Mouse (Mus musculus): ENCODE data around the gene Plod2.

Gene Plod2

GRCm38 (mm10) chr9:92541977-92542561, at the start of gene Plod2:
Plod2 (plus strand) TSS chr9:92542223.
- peak; percentile 74 to 79 for DNase-seq (ENCODE audit: low spot score in 2 of 2)

- DNase-seq (ENCODE audit: low spot score in 2 of 2): peak; percentile 53 to 75
Measured at GRCm38 (mm10) chr9:92499710-92500410, 42.2 kb upstream of the Plod2 start.

GRCm38 (mm10) chr9:92504256-92504655, 37.8 kb upstream of the Plod2 start:
- DNase-seq (ENCODE audit: low spot score in 2 of 2): no peak

- DNase-seq (ENCODE audit: low spot score in 2 of 2): no peak
Measured at GRCm38 (mm10) chr9:92504889-92505288, 37.1 kb upstream of the Plod2 start.

- DNase-seq (ENCODE audit: low spot score in 2 of 2): no peak
Measured at GRCm38 (mm10) chr9:92511696-92512095, 30.3 kb upstream of the Plod2 start.

DNA sequence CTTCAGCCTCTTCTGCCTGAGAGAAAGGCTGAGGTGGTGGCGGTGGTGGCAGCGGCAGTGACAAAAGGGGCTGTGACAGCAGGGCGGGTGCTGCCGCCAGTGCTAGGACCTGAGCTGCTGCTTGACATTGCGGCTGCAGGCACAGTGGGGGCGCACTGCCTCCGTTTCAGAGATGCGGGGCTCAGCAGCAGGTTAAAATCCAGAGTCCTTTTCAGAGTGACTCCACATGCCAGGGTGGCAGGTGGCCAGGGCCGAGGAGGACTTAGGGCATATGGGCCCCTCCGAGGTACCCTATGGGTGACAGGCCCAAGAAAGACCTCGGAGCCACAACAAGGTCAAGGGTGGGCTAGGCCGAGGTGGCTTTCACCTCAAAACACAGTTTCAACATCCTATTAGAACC, 25.0 kb upstream of the Plod2 start:
- DNase-seq (ENCODE audit: low spot score in 2 of 2): no peak

- no peak for DNase-seq (ENCODE audit: low spot score in 2 of 2)
Measured at GRCm38 (mm10) chr9:92520751-92521150, 21.3 kb upstream of the Plod2 start.

DNA sequence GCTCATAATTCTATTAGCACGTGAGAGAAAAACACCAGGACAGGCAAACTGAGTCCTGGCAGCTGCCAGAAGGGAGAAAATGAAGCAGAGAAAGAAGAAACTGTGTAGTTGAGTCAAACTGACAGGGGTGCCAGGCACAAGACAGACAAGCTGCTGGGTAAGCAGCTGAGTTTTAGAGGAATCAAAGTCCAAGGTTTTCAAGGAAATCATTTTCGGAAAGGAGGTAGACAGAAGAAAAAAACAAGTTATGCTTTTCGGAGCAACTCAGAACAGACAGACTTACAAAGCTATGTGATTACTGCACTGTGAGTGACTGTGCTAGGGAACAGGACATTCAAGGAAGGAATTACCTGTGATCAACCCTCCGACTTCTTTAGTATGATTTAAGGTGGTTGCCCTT, 17.5 kb upstream of the Plod2 start:
- DNase-seq (ENCODE audit: low spot score in 2 of 2): no peak

DNA sequence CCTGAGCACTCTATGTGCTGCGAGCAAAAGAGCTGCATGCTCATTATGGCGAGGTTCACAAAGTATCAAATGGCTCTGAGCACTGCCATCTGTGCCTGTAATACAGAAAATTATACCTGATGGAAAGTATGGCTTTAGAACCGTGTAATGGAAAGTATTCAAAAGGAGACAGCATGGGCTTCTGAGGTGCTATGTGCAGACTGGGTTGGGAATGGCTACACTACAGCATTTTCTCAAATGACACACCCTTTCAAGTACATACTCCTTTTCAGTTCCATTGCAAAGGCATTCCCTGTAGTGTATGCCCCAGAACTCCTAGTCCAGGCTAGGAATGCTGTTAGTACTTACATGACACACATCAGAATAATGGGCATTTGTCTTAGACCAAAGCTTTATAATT, 12.0 kb upstream of the Plod2 start:
- no peak for DNase-seq (ENCODE audit: low spot score in 2 of 2)

- DNase-seq (ENCODE audit: low spot score in 2 of 2): peak in 1 of 2 experiments; percentile 21
Measured at GRCm38 (mm10) chr9:92537735-92538134, 4.3 kb upstream of the Plod2 start.

DNA sequence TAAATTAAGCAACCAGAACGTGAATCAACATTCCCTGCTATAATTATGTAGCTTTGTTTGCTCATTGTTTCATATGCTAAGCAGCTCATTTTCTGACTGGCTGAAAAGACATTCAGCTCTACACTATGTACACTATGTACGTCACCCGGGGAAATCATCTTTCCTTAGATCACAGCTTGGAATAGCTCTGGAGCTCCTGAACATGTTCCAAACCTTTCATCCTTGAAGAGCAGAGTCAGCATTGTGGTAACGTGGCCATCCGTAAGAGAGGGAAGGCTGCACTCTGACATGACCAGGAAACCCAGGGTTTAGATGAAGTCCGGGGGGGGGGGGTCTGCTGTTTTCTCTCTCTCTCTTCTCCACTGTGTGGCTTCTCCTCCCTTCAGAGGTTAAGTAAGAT, 3.8 kb upstream of the Plod2 start:
- DNase-seq (ENCODE audit: low spot score in 2 of 2): no peak

DNA sequence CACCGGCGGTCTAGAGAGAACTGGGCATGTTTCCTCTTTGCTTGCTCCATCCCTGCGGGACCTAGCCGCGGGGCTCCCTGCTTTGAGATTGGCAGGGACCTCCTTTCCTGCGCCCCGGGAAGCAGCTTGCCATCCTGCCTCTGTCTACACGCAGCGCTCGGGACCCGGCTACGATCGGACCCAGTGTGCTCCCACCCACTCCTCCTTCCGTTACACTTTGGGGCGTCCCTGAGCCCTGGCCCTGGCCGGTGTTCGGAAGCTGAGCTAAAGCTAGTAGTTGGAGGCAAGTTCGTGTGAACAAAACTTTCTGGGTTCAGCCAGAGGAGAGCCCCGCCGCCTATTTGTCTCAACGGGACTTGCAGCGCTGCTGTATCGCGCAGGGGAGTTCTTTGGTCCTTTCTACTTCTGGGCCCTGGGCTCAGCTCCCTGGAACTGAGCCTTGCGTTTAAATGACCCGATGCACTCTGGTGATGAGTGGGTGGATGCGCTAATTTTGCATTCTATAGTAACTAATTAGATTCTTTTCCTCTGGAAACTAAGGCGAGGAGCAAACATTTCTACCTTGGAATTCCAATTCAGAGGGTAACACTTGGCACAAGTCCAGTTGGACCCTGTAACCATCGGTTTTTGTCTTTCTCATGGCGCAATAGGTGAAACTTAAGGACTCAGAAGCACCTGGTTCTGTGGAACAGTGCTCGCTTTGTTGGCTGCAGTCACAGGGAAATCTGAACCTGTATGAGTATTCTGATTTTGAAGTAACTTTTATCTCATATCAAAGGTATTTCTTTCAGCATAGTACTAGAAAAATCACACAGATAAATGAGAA, 781 bp downstream of the Plod2 start:
- DNase-seq (ENCODE audit: low spot score in 2 of 2): peak; percentile 48 to 57

DNA sequence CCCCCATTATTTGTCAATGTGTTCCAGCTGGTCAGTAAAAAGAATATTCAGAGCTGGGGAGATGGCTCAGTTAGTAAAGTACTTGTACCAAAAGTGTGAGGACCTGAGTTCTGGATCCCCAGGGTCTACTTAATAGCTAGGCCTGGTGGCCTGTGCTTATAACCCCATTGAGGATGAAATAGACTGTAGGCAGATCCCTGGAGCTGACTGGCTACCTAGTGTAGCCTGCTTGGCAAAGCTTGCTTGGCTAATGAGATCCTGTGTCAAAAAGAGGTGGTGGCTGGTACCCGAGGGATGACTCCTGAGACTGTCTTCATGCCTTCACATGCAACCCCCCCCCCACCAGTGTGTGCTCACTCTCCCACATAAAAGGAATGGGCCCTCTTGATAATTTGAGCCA, 2.1 kb downstream of the Plod2 start:
- no peak for DNase-seq (ENCODE audit: low spot score in 2 of 2)

DNA sequence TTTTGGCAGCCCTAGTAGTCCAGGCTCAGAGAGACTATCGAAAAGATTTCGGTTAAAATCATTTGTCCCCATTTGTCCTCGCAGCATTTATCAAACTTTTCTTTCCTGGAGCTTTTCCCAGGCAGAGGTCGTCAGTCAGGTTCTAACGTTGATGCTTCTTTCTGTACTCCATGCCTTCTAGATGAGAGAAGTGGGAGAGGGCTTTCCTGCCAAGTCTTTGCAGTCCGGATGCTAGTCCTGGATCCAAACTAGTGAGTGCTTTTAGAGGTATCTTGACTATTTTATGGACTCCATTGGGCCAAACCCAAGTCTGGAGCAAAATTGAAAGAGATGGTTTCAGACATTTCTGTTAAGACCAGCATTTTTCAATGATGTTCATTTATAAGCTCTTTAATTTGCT, 3.0 kb downstream of the Plod2 start:
- DNase-seq (ENCODE audit: low spot score in 2 of 2): no peak

DNA sequence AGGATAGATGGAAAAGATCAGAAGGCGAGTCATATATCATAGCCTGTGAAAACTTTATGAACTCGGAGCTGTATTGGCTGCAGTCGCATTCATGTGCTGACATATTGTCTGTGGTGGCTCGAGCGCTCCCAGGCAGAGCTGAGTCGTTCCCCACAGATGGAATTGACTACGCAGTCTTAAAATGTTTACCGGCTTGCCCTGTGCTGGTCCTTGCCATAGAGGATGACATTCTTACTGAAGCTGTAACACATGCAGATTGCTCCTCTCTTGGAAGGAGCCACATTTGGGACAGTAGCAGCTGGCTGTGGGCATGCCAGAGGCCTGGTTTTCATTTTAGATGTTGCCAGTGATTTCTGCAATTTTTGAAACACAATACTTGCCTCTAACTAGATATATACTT, 4.4 kb downstream of the Plod2 start:
- no peak for DNase-seq (ENCODE audit: low spot score in 2 of 2)

DNA sequence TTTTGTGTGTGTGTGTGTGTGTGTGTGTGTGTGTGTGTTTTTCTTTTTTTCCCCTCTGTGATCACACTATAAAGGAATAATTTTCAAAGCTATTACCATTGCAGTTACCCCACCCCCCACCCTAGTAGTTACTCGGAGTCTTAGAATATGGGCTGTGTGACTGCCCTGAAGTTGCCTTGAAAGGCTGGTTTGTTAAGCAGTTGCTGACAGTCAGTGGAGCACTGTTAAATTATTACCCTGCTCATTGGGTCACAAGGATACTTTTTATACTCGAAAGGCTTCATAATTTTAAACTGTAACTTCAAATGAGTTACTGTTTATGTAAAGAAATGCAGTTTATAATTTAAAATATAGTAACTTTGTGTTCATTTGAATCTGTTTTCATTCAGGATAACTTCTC, 5.1 kb downstream of the Plod2 start:
- no peak for DNase-seq (ENCODE audit: low spot score in 2 of 2)

- no peak for DNase-seq (ENCODE audit: low spot score in 2 of 2)
Measured at GRCm38 (mm10) chr9:92547821-92548220, 5.8 kb downstream of the Plod2 start.

DNA sequence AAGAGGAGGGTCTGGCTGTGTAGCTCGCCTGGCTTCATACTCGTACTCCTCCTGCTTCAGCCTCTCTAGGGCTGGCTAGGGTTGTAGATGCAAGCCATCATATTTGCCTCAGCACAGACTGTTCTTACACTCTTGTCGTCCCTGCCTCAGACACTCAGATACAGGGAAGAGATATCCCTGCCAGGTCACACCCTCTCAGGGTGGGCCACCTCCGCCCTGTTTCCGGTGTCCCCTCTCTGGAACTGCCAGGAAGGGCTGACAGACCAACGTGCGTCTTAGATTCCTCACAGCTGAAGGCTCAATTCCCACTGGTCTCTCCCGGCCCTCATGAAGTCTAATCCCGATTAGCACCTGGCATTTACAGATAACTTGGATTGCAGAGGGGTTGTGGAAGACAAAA, 6.6 kb downstream of the Plod2 start:
- peak; percentile 50 to 73 for DNase-seq (ENCODE audit: low spot score in 2 of 2)

- peak; percentile 44 to 60 for DNase-seq (ENCODE audit: low spot score in 2 of 2)
Measured at GRCm38 (mm10) chr9:92549811-92550490, 7.9 kb downstream of the Plod2 start.

GRCm38 (mm10) chr9:92550981-92551380, 9.0 kb downstream of the Plod2 start:
- DNase-seq (ENCODE audit: low spot score in 2 of 2): no peak

DNA sequence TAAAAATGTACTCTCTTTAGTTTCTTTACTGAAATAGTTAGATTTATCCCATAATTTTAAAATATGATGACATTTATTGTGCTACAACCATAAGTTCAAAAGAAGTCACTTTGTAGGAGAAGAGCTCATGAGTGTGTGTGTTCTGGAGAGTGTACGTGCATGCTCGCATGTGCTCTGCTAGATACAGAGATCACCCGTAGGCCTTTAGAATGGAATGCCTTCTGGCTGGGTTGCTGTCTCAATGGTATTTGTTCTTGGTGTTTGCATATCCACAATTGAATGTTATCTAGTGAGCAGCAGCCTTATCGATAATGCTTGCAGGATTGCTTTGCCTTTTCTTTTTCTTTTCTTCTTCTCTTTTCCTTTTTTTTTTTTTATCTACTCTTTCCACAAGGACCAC, 9.6 kb downstream of the Plod2 start:
- no peak for DNase-seq (ENCODE audit: low spot score in 2 of 2)

DNA sequence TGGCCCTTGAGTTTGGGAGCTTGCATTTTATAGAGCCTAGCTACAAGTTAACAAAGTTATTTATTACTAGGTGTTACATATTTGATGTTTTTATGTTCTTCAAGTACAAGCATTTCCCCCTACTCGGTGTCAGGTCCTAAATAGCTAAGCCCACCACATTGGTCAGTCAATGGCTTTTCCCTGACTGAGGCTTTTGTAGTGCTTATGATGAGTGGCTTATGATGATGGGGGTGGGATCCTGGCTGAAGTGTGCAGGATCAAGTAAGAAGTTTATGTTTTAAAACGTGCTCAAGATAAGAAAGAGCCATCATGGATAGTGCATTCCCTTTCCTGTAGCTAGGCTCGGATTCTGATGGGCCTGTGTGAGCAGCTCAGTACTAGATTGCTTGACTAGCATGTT, 10.7 kb downstream of the Plod2 start:
- no peak for DNase-seq (ENCODE audit: low spot score in 2 of 2)
